Mouse (Mus musculus) neural tube, embryonic 12.5 days (tissue): ENCODE data around the gene Ttc32. TPM values are rescaled to one million over a fixed set of nuclear protein-coding genes. Genes with fewer than 3 reads are reported as not detected.

Experiments
- polyA plus RNA-seq: library from polyadenylated mRNA; unstranded; fragments of >200 nt; fragmentation: Nextera tagmentation; extraction: Ambion mirVana; gene quantifications from 2 replicates; pipeline ENCODE4 v1.2.1, GENCODE M21; 2016

Gene Ttc32
- polyA plus RNA-seq, 1 experiment from 2014 or later = 18.6 TPM

Other genes starting within 250 kb of the Ttc32 start
- 197 and 207 TPM in 2 replicates for gene Laptm4a, start 108.3 kb upstream of the Ttc32 start, polyA plus RNA-seq
- gene Matn3, start 82.1 kb upstream of the Ttc32 start, polyA plus RNA-seq = 0.70 and 1.0 TPM in 2 replicates
- gene Wdr35, start 56.1 kb upstream of the Ttc32 start, polyA plus RNA-seq = 20.2 and 20.6 TPM in 2 replicates